Mouse (Mus musculus): ENCODE results near the gene Zbtb5.
"Not testable (repeated sequence)": the region's sequence is repeated elsewhere in the genome, so short reads cannot be mapped to it uniquely, and the experiment has no call there.

Zbtb5 gene

DNA sequence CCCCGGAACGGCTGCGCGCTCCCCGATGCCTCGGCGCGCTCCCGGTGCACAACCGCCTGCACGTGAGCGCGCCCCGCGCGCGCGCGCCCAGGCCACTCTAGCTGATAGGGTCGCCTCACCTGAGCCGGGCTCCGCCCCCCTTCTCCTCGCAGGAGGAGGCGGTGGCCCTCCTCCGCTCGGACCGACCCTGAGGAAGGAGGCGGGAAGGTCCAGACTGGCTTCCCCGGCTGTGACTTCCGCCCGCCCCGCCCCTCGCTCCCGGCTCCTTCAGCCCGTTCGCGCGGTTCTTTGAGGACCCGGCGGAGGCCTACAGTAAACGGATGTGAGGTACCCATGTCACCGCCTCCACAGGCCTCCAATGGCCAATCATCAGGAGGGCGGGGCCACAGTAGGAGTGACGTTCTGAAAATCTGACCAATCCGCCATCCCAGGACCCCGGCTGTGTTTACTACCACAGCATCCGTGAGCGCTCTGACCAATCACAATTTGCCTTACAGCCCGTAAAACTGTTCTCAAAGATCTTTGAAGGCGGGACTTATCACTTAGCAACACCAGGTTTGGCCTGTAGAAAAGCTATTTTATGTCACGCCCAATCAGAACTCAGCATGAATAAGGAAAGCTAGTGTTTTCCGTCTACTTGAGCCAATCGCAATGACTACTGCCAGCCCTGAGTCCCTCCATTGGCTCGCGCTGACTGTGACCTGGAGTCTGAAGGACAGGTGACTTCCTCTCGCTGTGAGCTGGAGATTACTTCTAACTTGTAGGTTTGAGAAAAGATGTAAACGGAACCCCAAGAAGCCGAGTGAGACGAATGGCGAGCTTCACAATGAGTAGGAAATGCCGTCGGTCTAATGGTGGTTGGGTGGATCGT lies at the start of gene Zbtb5:
Gene Zbtb5 (minus strand): TSS at position 308 of the 871 bp plus-strand sequence.
- DNase-seq (ENCODE audit: low spot score) = peak; percentile 99

DNA sequence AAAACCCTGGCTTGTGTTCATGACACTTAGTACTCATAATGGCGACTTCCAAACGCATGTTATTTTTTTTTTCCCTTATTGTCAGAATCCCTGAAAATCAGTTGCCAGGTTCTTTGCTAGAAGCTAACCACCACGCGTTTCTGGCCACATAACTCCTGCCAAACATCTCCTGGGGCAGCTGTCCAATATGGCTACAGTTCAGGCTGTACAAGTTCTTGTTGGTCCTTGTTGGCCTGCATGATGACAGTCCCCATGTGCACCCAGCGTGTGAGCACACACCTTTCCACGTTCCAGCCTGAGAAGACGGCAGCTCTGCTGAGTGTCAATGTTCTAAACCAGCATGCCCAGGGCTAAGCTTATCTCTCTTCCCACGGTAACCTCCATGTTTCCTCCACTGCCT lies 43.2 kb upstream of the Zbtb5 start:
- no peak for DNase-seq (ENCODE audit: low spot score)

DNA sequence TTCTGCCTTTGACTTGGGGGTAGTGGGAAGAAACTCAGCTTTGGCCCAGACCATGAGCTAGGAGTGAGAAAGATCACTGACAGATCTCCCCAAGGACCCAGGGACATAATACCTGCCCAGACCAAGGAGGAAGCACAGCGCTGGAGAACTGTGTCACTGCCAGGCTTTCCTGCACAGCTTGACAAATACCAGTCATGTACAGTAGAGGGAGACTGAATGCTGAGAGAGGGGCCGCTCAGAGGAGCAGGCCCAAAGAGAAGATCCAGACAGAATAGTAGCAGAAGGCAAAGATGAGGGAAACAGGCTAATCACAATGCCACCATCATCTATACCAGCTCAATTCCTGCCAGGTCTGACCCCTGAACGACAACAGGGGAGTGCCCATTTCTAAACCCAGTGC lies 42.6 kb upstream of the Zbtb5 start:
- no peak for DNase-seq (ENCODE audit: low spot score)

DNA sequence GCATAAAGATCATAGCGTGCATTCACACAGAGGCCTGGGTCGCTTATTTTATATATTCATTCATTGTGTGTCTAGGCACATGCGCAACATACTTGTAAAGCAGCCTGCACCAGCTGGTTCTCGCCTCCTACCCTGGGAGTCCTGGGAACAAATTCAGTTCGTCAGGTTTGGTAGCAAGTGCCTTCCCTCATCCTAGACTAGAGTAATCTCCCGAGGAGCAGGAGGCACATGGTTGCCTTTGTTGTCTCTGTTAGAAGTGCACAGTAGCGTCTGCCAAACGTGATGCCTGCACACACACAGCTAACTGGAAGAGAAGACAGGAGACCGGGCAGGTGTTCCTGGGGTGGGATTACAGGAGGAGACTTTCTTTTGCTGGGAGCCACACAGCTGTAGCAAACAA lies 35.7 kb upstream of the Zbtb5 start:
- DNase-seq (ENCODE audit: low spot score) = no peak

DNA sequence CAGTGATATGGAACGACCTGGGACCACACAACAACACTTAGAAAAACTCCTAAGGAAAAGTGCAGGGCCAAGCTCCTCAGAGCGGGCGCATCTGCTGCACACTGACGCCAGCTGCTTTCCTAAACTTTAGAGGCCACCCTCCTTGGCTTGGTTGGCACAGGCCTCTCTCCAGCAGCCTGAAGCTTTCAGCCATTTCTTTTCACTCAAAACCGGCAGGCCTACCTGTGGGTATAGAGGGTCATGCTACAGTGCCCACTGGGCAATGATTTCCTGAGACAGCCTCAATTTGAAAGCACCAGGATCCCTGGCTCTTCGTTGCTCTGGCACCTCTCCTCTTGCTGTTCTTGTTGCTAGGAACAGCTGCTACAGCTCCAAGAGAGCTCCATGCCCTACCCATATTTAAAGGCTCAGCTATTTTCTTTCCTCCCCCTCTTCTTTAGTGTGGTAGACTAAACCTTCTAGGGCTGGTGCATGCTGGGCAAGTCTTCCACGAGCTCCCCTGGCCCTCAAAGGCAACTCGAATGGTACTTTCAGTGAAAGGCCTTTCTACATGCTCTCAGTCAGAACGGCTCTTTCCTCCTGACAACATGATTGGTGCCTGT lies 35.2 kb upstream of the Zbtb5 start:
- DNase-seq (ENCODE audit: low spot score) = no peak

DNA sequence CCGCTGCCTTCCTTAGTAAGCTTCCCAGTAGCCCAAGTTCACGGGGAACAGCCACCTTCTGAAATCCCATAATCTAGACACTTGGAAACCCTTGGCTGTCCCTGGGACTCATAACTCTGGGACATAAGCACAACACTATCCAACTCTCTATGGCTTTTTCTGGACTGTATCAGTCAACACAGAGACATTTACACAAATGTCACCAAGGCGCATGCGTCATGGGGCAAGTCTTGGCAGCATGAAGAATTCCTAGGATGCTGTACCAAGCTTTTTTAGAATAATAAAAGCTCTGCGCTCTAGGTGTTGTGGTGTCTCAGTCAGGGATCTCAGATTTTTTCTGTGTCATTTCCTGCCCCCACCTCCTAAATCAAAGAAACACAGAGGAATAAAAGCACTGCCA lies 34.5 kb upstream of the Zbtb5 start:
- DNase-seq (ENCODE audit: low spot score) = no peak

DNA sequence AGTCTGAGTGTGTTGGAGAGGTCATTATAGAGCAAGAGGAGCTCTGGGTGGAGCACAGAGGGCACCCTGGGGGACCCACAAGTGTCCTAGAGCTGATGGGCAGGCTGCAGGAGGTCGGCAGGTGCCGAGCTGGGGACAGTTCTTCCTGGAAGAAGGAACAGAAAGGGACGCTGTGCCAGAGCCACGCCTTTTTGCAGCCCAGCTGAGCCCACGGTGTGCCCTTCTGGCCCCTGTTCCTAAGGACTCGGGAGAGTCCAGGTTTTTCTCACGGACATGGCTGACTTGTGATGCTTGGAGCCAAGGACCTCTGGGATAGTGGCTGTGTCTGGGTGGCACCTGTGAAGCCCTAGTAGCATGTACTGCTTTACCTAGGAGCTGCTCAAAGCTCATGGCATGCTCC lies 28.6 kb upstream of the Zbtb5 start:
- no peak for DNase-seq (ENCODE audit: low spot score)

DNA sequence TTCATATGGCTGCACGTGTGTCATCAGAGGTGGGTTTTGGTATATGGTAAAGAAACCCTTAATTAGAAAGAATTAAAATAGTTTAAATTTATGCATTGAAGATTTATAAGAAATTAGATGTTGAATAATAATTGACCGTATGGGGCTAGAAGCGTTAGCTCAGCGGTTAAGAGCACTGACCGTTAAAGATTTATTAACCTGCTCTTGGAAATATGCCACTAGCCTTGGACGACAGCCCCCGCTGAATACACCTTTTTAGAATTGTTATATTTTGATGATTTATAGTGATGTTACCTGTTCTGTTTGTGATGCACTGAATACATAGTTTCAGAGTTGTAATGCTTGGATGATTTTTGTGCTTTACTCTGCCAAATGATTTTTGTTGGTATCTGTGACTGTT lies 27.3 kb upstream of the Zbtb5 start:
- DNase-seq (ENCODE audit: low spot score) = not testable (repeated sequence)

DNA sequence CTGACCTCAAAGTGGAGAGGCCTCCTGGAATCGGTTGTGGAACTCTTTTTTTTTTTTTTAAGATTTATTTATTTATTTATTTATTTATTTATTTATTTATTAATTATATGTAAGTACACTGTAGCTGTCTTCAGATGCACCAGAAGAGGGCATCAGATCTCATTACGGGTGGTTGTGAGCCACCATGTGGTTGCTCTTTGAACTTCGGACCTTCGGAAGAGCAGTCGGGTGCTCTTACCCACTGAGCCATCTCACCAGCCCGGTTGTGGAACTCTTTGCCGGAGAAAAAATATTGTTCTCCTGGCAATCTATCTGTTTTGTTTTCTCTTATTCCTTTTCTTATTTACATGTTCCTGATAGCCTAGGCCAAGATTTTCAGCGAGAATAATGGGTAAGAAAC lies 26.7 kb upstream of the Zbtb5 start:
- DNase-seq (ENCODE audit: low spot score) = not testable (repeated sequence)

DNA sequence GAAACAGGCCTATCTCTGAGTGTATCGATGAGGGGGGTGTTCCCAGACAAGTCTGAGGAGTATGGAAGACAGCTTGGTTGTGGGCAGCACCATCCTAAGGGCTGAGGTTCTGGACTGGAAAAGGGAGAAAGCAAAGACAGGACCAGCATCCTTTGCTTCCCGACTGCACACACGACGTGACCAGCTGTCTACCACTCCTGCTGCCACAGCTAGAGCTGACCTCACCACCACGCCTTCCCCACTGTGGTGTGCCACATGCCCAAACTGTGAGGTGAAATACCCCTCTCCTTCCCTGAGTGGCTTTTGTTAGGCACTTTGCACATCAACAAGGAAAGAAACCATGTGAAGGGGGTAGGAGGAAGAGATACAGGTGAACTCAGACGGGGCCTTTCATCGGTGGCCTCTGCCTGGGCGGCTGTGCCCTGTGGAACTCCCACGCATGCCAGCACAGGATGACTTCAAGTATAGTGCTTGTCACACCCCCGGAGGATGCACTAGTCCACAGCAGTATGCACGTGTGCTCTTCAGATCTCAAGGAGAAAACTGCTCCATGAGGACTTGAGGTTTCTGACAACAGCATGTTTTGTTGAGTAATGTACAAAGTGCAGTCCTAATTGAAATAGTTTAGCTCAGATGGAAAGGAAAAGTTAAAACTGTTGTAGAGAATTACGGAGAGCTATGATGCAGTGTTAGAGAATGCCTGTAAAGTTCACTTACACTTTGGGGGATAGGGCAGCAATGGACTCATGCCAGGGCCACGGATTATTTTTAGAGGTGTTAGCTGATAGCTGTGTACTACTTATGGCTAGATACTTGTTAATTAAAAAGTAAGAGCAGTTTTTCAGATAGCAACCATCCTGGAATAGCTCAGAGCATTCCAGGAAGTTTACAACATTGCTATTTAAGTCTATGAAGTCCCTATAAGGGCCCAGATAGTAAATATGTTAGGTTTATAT lies 25.5 kb upstream of the Zbtb5 start:
- no peak for DNase-seq (ENCODE audit: low spot score)

DNA sequence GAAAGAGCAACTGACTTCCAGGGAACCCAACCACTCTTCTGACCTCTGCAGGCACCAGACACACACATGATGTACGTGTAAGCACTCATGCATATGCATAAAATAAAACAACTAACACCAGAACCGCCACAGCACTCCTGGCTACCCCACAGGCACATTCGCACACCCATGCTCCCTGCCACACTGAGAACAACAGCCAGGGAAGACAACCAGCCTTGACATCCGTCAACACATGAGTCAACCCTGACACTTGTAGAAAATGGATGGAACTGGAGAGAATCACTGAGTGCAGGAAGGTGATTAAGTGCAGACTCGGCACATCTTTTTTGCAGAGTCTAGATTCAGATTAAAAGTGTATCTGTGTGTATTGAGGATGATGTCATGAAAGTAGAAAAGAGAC lies 24.4 kb upstream of the Zbtb5 start:
- no peak for DNase-seq (ENCODE audit: low spot score)

DNA sequence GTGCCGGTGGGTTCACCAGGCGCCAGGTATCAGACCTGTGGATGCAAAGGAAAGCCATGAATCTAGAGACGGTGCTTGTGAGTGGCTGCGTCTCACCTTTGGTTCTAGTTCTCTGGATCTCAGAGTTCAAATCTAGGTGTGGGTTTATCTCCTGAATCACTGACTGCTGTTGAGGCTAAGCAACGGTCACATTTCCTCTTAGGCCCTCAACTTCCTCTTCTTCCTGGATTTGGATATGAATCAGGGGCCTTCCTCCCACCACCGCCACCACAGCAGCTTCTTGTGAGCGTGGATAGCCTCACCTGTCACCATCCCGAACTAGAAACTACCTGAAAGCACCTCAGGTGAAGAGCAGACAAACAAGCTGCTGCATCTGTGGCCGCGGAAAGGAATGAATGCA lies 23.8 kb upstream of the Zbtb5 start:
- DNase-seq (ENCODE audit: low spot score) = no peak

DNA sequence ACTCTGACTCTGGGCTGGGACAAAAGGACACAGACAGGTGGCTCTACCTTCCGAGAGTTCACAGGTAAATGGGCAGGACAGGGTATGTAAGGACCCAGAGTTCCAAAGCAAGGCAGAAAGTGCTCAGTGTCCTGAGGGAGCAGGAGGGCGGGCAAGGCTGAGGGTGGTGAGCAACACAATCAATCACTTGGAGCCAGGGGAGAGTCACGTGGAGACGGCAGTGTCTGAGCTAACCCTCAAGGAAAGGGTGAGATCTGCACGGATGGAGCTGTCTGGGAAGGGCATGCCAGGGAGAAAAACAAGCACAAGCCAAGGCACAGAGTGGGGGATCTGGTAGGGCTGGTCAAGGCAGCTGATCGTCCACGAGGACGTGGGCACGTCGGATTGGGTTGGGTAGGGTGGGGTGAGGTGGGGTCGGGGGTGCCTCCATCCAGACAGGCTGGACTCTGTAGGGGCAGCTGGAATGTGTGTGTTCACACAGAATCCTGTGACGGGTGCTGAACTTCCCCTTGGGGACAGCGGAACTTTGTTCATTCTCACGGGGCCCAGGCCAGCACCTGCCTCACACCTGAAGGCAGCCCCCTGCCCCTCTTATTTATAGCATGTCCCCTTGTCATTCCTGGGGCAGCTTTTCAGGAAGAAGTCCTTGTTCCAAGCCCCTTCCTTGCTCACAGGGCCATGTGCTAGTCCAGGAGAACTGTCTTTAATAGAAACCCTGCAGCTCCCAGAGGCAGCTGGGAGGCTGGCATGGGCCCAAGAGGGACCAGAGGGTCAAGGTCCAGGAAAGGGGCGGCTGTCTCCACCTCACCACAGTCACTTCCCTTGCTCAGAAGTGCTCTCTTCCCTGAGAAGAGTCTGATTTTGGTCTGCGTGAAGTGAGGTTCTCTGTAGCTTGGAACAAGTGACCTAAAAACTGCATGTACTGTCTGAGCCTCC lies 22.7 kb upstream of the Zbtb5 start:
- DNase-seq (ENCODE audit: low spot score) = no peak

DNA sequence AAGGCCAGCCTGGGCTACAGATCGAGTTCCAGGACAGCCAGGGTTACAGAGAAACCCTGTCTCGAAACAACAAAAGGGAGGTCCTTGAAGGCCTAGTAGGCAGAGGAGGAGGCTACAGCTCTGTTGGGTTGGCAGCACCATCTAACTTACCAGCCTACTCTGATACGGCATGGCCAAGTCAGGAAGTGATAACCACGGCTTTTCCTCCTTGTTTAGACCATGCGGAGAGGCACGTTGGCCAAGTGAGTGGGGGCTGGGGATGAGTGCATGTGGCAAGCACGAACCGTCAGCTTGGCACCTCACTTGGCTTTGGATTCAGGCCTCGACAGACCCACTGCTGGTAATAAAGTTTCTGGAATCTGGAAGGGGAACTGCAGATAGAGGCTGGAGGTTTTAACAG lies 20.4 kb upstream of the Zbtb5 start:
- no peak for DNase-seq (ENCODE audit: low spot score)

DNA sequence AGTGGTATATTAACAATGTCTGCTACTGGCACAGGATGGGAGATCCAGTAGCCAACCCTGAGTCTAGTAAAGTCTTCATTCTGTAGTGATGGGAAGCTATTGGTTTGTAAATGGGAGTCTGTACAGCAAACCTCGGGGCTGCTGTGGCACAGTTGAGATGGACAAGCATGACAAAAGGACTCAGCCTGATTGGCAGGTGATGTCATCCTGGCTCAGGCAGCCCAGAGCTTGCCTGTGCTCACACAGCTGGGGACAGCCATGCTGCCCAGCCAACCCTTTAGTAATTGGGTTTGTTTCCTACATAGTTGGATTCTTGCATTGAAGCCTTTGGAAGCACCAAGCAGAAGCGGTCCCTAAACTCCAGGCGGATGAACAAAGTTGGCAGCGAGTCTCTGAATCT lies 14.2 kb upstream of the Zbtb5 start:
- no peak for DNase-seq (ENCODE audit: low spot score)

DNA sequence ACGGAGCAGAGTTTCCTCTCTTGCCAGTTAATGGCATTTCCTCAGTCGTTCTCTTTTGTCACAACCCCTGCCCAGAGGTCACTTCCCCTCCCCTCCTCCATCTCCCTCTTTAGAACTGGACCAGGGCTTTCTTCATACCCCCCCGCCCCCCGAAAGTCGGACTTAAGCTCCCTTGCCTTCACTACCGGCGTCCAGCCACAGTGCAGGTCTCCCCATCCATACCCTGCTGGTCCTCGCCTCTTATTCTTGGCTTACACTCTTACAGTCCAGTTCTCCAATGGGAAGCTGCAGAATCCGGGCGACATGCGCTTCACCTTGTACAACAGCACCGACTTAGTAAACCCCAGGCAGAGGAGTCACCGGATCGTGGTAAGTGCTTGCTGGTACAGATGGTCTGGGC lies 6.8 kb upstream of the Zbtb5 start:
- DNase-seq (ENCODE audit: low spot score) = no peak

DNA sequence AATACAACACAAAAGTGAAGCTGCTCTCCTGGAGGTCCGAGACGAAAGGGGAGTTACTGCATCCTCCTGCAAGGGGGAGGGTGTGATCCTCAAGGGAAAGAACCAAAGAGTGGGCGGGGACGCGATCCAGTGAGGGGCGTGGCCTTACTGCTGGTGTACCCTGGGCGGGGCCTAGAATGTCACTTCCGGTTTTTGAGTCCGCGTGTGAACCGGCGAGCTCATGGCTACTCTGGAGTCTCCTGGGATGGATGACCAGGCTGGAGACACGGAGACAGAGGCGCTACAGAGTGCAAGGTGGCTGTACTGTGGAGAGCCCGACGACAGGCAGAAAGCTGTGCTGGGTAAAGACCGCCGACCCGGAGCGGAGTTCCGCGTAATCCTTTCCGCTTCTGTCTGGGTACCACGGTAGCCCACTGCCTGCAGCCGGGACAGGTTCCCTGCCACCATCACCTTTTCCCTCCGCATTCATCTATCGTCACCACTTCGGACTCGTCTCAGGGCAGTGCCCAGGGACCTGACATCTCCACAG lies 6.3 kb upstream of the Zbtb5 start, which contains the start of gene Polr1e:
Gene Polr1e (plus strand): TSS at position 132 of the 529 bp plus-strand sequence.
- DNase-seq (ENCODE audit: low spot score) = peak; percentile 92

DNA sequence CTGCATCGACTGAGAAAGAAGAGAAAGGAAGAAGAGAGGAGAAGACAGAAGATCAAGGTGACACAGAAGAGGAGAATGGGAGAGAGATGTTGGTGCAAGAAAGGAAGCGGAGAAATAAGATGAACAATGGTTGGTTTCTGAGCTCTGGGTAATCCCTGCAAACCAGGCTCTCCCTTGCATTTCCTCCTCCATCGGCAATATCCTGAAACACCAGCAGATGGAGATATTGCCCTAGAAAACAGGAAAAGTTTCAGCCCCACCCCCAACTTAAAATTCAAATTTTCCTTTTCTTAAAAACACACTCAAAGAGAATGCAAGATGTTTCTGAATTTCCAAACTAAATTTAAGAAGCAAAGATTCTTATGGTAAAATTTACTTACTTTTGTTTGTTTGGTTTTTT lies 3.4 kb upstream of the Zbtb5 start:
- DNase-seq (ENCODE audit: low spot score) = no peak

DNA sequence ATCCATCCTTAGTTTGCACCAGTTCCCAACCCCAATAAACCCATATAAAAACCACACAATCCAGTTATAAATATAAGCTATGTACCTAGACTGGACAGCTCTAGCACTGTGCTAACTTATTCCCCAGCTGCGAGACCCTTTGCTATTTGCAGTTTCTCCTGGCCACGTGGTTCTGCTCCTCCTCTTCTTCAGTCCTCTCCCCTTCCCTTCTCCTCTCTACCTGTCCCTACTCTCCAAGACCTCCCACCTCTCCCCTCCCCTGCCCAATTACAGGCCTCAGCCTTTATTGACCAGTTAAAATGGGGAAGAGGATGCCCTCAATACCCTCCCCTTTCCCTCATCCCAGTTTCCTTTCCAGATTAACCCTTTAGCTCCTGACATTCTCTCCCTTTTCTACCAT lies 1.3 kb upstream of the Zbtb5 start:
- no peak for DNase-seq (ENCODE audit: low spot score)

DNA sequence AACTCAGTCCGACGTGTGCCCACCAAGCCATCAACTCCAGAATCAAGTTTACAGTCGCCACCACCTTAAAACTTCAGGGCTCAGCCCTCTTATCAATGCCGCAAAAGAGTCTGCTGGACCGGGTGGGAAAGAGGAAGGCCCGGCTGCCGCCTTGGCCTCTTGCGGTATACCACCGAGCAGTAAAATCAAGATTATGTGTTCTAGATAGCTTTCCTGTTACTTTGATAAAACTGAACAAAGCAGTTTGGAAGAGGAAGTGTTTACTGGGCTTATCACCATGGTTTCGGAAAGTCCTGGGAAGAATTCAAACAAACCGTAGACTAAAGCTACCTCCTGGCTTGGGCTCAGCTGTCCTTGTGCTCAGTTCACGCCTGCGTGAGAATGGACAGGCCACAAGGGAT lies 819 bp upstream of the Zbtb5 start:
- DNase-seq (ENCODE audit: low spot score) = no peak

DNA sequence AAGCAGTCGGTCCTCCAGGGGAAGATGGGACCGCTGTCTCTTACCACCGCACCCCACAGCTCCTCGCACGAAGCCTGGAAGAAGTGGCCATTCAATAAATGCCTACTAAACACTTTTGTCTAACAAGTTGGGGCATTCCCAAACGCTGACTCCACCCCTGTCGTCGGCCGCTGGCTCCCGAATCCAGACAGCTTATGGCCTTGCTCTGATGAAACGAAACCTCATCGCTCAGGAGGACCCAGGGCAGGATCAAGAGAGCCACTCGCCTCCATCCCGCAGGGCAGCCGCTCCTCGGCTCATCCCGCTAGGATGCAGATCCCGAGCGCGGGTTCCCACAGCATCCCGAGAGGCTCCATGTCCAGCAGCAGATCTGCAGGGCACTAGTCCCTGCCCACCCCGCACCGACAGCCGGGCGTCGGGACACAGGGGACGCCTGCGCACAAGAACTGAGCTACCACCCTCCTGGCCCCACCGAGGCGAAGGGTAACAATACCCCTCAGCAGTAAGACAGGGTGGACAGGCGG lies 569 bp downstream of the Zbtb5 start:
- peak; percentile 63 for DNase-seq (ENCODE audit: low spot score)

Measured in spleen, adult 12 weeks (tissue).